In genomic region chr9:105642460-105643371, GRCm38 (mm10) we compare ENCODE assay signal across 8 mouse cellular contexts. TPM values are rescaled to one million over a fixed set of nuclear protein-coding genes. Genes with fewer than 3 reads are reported as not detected.
A peak's percentile ranks its signal among the peaks of the same experiment; 100 is the strongest.
DNase-seq lines count a peak whose midpoint lies in the region; ATAC-seq lines count a peak whose summit lies in the region.

TSS of gene Pik3r4 (plus strand) at chr9:105642978.

- peak within 1 kb of the TSS; percentile 91 for H3K27ac ChIP-seq in heart, embryonic 10.5 days
- H3K27ac ChIP-seq in kidney, embryonic 15.5 days, result peak within 1 kb of the TSS; percentile 63

- ATAC-seq in erythroblast, adult 5-6 weeks (replicated peaks; ENCODE audit: low FRiP score, poor library complexity, severe bottlenecking), result peak; percentile 95
- peak; percentile 96 for ATAC-seq in kidney, embryonic 15.5 days (replicated peaks; ENCODE audit: low FRiP score)
- peak; percentile 97 for ATAC-seq in monocyte, adult 5-6 weeks (replicated peaks; ENCODE audit: insufficient number of reproducible peaks, low FRiP score, low TSS enrichment, poor library complexity, severe bottlenecking)

- peak within 1 kb of the TSS; percentile 73 for H3K4me2 ChIP-seq in kidney, embryonic 15.5 days

- H3K9ac ChIP-seq in kidney, embryonic 15.5 days, result peak within 1 kb of the TSS; percentile 71

- H3K36me3 ChIP-seq in heart, embryonic 10.5 days, result peaks cover 25% of the 10 kb centered on the region
- H3K36me3 ChIP-seq in kidney, embryonic 15.5 days, result peaks cover 31% of the 10 kb centered on the region

- no peaks in the 10 kb centered on the region for H3K9me3 ChIP-seq in heart, embryonic 10.5 days
- H3K9me3 ChIP-seq in kidney, embryonic 15.5 days (replicated peaks), result no peaks in the 10 kb centered on the region

- DNase-seq in B cell, adult 2 months, result peak; percentile 80 to 82
- DNase-seq in brain, adult 2 months (ENCODE audit: low read depth, low spot score), result peak; percentile 97
- DNase-seq in heart, embryonic 10.5 days (ENCODE audit: low spot score), result peak; percentile 94
- peak; percentile 77 for DNase-seq in liver
- peak; percentile 68 to 79 for DNase-seq in spleen, postnatal 4 days (ENCODE audit: low spot score in 2 of 2)

- H3K4me3 ChIP-seq in heart, embryonic 10.5 days, result peak within 1 kb of the TSS; percentile 98
- peak within 1 kb of the TSS; percentile 76 for H3K4me3 ChIP-seq in kidney, embryonic 15.5 days (replicated peaks)

- WGBS in heart, embryonic 10.5 days, result 6% methylated on average over 37 of the region's 37 CpGs
- WGBS in kidney, embryonic 15.5 days, result 7% methylated on average over 37 of the region's 37 CpGs

- no peaks in the 10 kb centered on the region for H3K27me3 ChIP-seq in heart, embryonic 10.5 days (ENCODE audit: insufficient read depth, poor library complexity, severe bottlenecking)
- no peaks in the 10 kb centered on the region for H3K27me3 ChIP-seq in kidney, embryonic 15.5 days

- peaks cover 9% of the 10 kb centered on the region; the same call in 1 of the 2 replicates for H3K4me1 ChIP-seq in heart, embryonic 10.5 days
- H3K4me1 ChIP-seq in kidney, embryonic 15.5 days, result peaks cover 6% of the 10 kb centered on the region; the same call in 1 of the 2 replicates

RNA-seq across cellular contexts. Expression of gene Pik3r4, which starts in this region (rescaled TPM):
- total RNA-seq in erythroblast, adult 5-6 weeks (2015; ENCODE audit: low replicate concordance), result 8.6 and 9.8 TPM in 2 replicates
- 4.6 and 7.1 TPM in 2 replicates for total RNA-seq in erythroblast, adult 5-6 weeks (2017; ENCODE audit: low replicate concordance)
- 16.1 and 16.5 TPM in 2 replicates for polyA plus RNA-seq in heart, embryonic 10.5 days (2016; fragmentation: Nextera tagmentation; extraction: Ambion mirVana)
- polyA plus RNA-seq in kidney, embryonic 15.5 days (2015; fragmentation: Nextera tagmentation; extraction: Ambion mirVana), result 19.6 and 20.8 TPM in 2 replicates
- total RNA-seq in monocyte, adult 5-6 weeks (2017), result 15.8 to 40.1 TPM (median 31.0 TPM) in 3 replicates

Comparison
In these comparisons a context has a peak if more than half of its experiments do, and no peak if none do; other contexts are left out.
1. Peak in every context shown above with its lines: DNase-seq, ATAC-seq, H3K4me3 ChIP-seq and H3K27ac ChIP-seq.